Mouse (Mus musculus) cortical plate, adult 2 months (tissue): Measurements from ENCODE around the gene Shc2. TPM values are rescaled to one million over a fixed set of nuclear protein-coding genes. Genes with fewer than 3 reads are reported as not detected.

Experiments
- H3K27ac ChIP-seq: fragments of 200-500 bp; 2 replicates; pipeline ENCODE4 v1.5.1; 2012; ENCODE audit warnings: low read length, control low read depth, inconsistent platforms; ENCODE audit not compliant: insufficient read depth
- H3K4me1 ChIP-seq: fragments of 200-500 bp; 2 replicates; pipeline ENCODE4 v1.6.1; 2011; ENCODE audit warnings: low read length; ENCODE audit not compliant: control insufficient read depth, insufficient read depth
- H3K4me3 ChIP-seq: fragments of 200-500 bp; 2 replicates; pipeline ENCODE4 v1.5.1; 2011; ENCODE audit warnings: mild to moderate bottlenecking, low read length, control low read depth; ENCODE audit not compliant: insufficient read depth
- CTCF ChIP-seq: fragments of 200-500 bp; IDR thresholded peaks from 2 replicates; pipeline ENCODE4 v1.5.1; 2011; ENCODE audit warnings: mild to moderate bottlenecking, control low read depth, low read length; ENCODE audit not compliant: insufficient read depth; ENCODE audit errors: extremely low read depth
- POLR2A ChIP-seq: fragments of 200-500 bp; IDR thresholded peaks from 2 replicates; pipeline ENCODE4 v1.6.1; 2011; ENCODE audit warnings: mild to moderate bottlenecking, low read length, control low read depth; ENCODE audit not compliant: insufficient read depth; ENCODE audit errors: extremely low read depth
- polyA plus RNA-seq: library from polyadenylated mRNA; depleted of rRNA; stranded (reverse); fragments of >200 nt; gene quantifications from 2 replicates; pipeline ENCODE4 v1.2.3, GENCODE M21; 2012

Gene Shc2
- polyA plus RNA-seq, 1 experiment, result 56.2 TPM

GRCm38 (mm10) chr10:79623950-79624349, 13.8 kb downstream of the Shc2 start:
- no peak overlapping the region for H3K4me3 ChIP-seq
- TF ChIP-seq CTCF, result no peak
- TF ChIP-seq POLR2A, result no peak

GRCm38 (mm10) chr10:79616376-79616775, 21.3 kb downstream of the Shc2 start:
- no peak overlapping the region for H3K27ac ChIP-seq
- no peak for TF ChIP-seq CTCF
- TF ChIP-seq POLR2A, result no peak
- no peak overlapping the region for H3K4me3 ChIP-seq
- H3K4me1 ChIP-seq, result 0 out of 2 replicates have a peak, but pooled peaks cover 2% of the 10 kb centered on the region

More at GRCm38 (mm10) chr10:79623950-79624349, 13.8 kb downstream of the Shc2 start:
- Histone ChIP-seq H3K4me1 (no peaks in the 10 kb centered on the region), H3K27ac (no peak overlapping the region)

- H3K27ac ChIP-seq, result no peak overlapping the region
- TF ChIP-seq CTCF (no peak), POLR2A (0 out of 2 replicates have a peak, but pooled peaks have one; percentile 6)
- no peak overlapping the region for H3K4me3 ChIP-seq
- H3K4me1 ChIP-seq, result 0 out of 2 replicates have a peak, but pooled peaks cover 2% of the 10 kb centered on the region
These were observed 21.9 kb downstream of the Shc2 start for GRCm38 (mm10) chr10:79615860-79616259.

- Histone ChIP-seq H3K4me1 (0 out of 2 replicates have a peak, but pooled peaks cover 2% of the 10 kb centered on the region), H3K4me3 (peak overlapping the region; percentile 46; the same call in 1 of the 2 replicates), H3K27ac (no peak overlapping the region)
- TF ChIP-seq CTCF (no peak), POLR2A (no peak)
These were observed 23.4 kb downstream of the Shc2 start for GRCm38 (mm10) chr10:79614305-79614643.

GRCm38 (mm10) chr10:79613578-79614304, 24.0 kb downstream of the Shc2 start, which contains the start of gene C2cd4c:
TSS of gene C2cd4c (minus strand) at chr10:79614025.
- Histone ChIP-seq H3K4me1 (0 out of 2 replicates have a peak, but pooled peaks cover 2% of the 10 kb centered on the region), H3K4me3 (peak within 1 kb of the TSS; percentile 46), H3K27ac (no peak within 1 kb of the TSS)
- no peak for TF ChIP-seq CTCF
- no peak for TF ChIP-seq POLR2A

- Histone ChIP-seq H3K4me1 (peaks cover 5% of the 10 kb centered on the region; the same call in 1 of the 2 replicates), H3K4me3 (no peak overlapping the region), H3K27ac (no peak overlapping the region)
- no peak for TF ChIP-seq CTCF
- no peak for TF ChIP-seq POLR2A
These were observed 25.3 kb downstream of the Shc2 start for GRCm38 (mm10) chr10:79612192-79613135.

GRCm38 (mm10) chr10:79611296-79611695, 26.4 kb downstream of the Shc2 start:
- no peak overlapping the region for H3K4me3 ChIP-seq
- H3K27ac ChIP-seq, result no peak overlapping the region
- no peak for TF ChIP-seq CTCF
- TF ChIP-seq POLR2A, result no peak
- H3K4me1 ChIP-seq, result peaks cover 5% of the 10 kb centered on the region; the same call in 1 of the 2 replicates

GRCm38 (mm10) chr10:79609276-79609675, 28.4 kb downstream of the Shc2 start:
- H3K27ac ChIP-seq, result no peak overlapping the region
- no peak overlapping the region for H3K4me3 ChIP-seq
- H3K4me1 ChIP-seq, result peaks cover 5% of the 10 kb centered on the region; the same call in 1 of the 2 replicates
- TF ChIP-seq POLR2A, result no peak
- TF ChIP-seq CTCF, result no peak

GRCm38 (mm10) chr10:79607892-79608291, 29.8 kb downstream of the Shc2 start:
- TF ChIP-seq CTCF (no peak), POLR2A (no peak)

More at GRCm38 (mm10) chr10:79607892-79608291, 29.8 kb downstream of the Shc2 start:
- no peak overlapping the region for H3K4me3 ChIP-seq
- H3K27ac ChIP-seq, result no peak overlapping the region
- peaks cover 3% of the 10 kb centered on the region; the same call in 1 of the 2 replicates for H3K4me1 ChIP-seq
